In genomic region chr2:152923621-152924020, GRCm38 (mm10) we compare ENCODE assay signal across 21 mouse cellular contexts. TPM values are rescaled to one million over a fixed set of nuclear protein-coding genes. Genes with fewer than 3 reads are reported as not detected.
DNase-seq lines count a peak whose midpoint lies in the region; ATAC-seq and TF ChIP-seq lines count a peak whose summit lies in the region.
"Had no signal": no experiment of that assay in that cellular context is flagged by ENCODE, and none has a peak within 500 bp of the region (broad histone marks: within the 10 kb centered on the region; RNA-seq: fewer than 3 reads in every experiment).

No protein-coding gene starts in this region.

- H3K27me3 ChIP-seq in midbrain, embryonic 10.5 days (ENCODE audit: low read depth, poor library complexity, severe bottlenecking), result peaks cover 5% of the 10 kb centered on the region; the same call in 1 of the 2 replicates
- H3K27me3 ChIP-seq in midbrain, embryonic 14.5 days (ENCODE audit: control insufficient read depth, insufficient read depth, low read length), result no peaks in the 10 kb centered on the region
- H3K27me3 ChIP-seq in embryonic facial prominence, embryonic 10.5 days (replicated peaks; ENCODE audit: low read depth, poor library complexity, severe bottlenecking), result 0 out of 2 replicates have a peak, but pooled peaks cover 5% of the 10 kb centered on the region
- no peaks in the 10 kb centered on the region for H3K27me3 ChIP-seq in neural tube, embryonic 15.5 days (replicated peaks)
- H3K27me3 ChIP-seq: embryonic facial prominence, embryonic 13.5 days; forebrain, embryonic 15.5 days; hindbrain, embryonic 13.5 days; limb, embryonic 12.5 days; liver, embryonic 15.5 days had no signal

- intact Hi-C loops in gastrocnemius, adult 2 months (cut with DNase I), result no loop called here
- intact Hi-C loops in gastrocnemius, postnatal 36 days (cut with DNase I), result no loop called here

- H3K9me3 ChIP-seq in midbrain, embryonic 10.5 days (replicated peaks), result no peaks in the 10 kb centered on the region
- no peaks in the 10 kb centered on the region for H3K9me3 ChIP-seq in midbrain, embryonic 14.5 days (ENCODE audit: control insufficient read depth, low read length)
- no peaks in the 10 kb centered on the region for H3K9me3 ChIP-seq in embryonic facial prominence, embryonic 10.5 days
- H3K9me3 ChIP-seq in neural tube, embryonic 15.5 days (replicated peaks), result no peaks in the 10 kb centered on the region
- H3K9me3 ChIP-seq: embryonic facial prominence, embryonic 13.5 days; forebrain, embryonic 15.5 days; heart, embryonic 13.5 days; hindbrain, embryonic 13.5 days; limb, embryonic 12.5 days; liver, embryonic 15.5 days had no signal

- H3K4me3 ChIP-seq in gastrocnemius, adult 2 months, result no peak overlapping the region
- H3K4me3 ChIP-seq in midbrain, embryonic 10.5 days, result no peak overlapping the region
- no peak overlapping the region for H3K4me3 ChIP-seq in midbrain, embryonic 14.5 days (replicated peaks; ENCODE audit: low read depth, low read length)
- no peak overlapping the region for H3K4me3 ChIP-seq in embryonic facial prominence, embryonic 10.5 days
- H3K4me3 ChIP-seq in neural tube, embryonic 15.5 days (replicated peaks), result no peak overlapping the region
- H3K4me3 ChIP-seq: embryonic facial prominence, embryonic 13.5 days; forebrain, embryonic 15.5 days; heart, embryonic 13.5 days; hindbrain, embryonic 13.5 days; limb, embryonic 12.5 days; liver, embryonic 15.5 days had no signal

- no peak for DNase-seq in gastrocnemius, adult 2 months
- no peak for DNase-seq in gastrocnemius, postnatal 36 days
- no peak for DNase-seq in midbrain, embryonic 10.5 days (ENCODE audit: low spot score)
- DNase-seq in midbrain, embryonic 14.5 days, result no peak
- no peak for DNase-seq in embryonic facial prominence, embryonic 10.5 days (ENCODE audit: low spot score)
- DNase-seq in neural tube, embryonic 10.5 days (ENCODE audit: extremely low spot score, low spot score), result no peak
- DNase-seq in layer of hippocampus, adult 18-20 months (ENCODE audit: low spot score in 2 of 2), result no peak
- DNase-seq: adrenal gland, postnatal 10 days; kidney, adult 8-10 months; layer of hippocampus, adult 9-11 months; thymus, postnatal 14 days had no signal

- H3K4me1 ChIP-seq in midbrain, embryonic 10.5 days, result peaks cover 51% of the 10 kb centered on the region
- H3K4me1 ChIP-seq in midbrain, embryonic 14.5 days (ENCODE audit: control insufficient read depth, insufficient read depth, low read length), result 0 out of 2 replicates have a peak, but pooled peaks cover 1% of the 10 kb centered on the region
- peaks cover 73% of the 10 kb centered on the region for H3K4me1 ChIP-seq in embryonic facial prominence, embryonic 10.5 days
- no peaks in the 10 kb centered on the region for H3K4me1 ChIP-seq in neural tube, embryonic 15.5 days
- H3K4me1 ChIP-seq: liver, embryonic 15.5 days had no signal

- 72% methylated on average over 3 of the region's 3 CpGs for WGBS in midbrain, embryonic 10.5 days
- 66% methylated on average over 3 of the region's 3 CpGs for WGBS in midbrain, embryonic 14.5 days
- 69% methylated on average over 3 of the region's 3 CpGs for WGBS in embryonic facial prominence, embryonic 10.5 days
- 81% methylated on average over 3 of the region's 3 CpGs for WGBS in neural tube, embryonic 15.5 days

- peak overlapping the region; percentile 86 for H3K27ac ChIP-seq in gastrocnemius, adult 2 months
- peak overlapping the region; percentile 60 for H3K27ac ChIP-seq in midbrain, embryonic 10.5 days (replicated peaks)
- no peak overlapping the region for H3K27ac ChIP-seq in midbrain, embryonic 14.5 days (replicated peaks; ENCODE audit: low read depth, low read length)
- peak overlapping the region; percentile 90 for H3K27ac ChIP-seq in embryonic facial prominence, embryonic 10.5 days (replicated peaks)
- no peak overlapping the region for H3K27ac ChIP-seq in neural tube, embryonic 15.5 days (replicated peaks)
- H3K27ac ChIP-seq: embryonic facial prominence, embryonic 13.5 days; forebrain, embryonic 15.5 days; heart, embryonic 13.5 days; hindbrain, embryonic 13.5 days; limb, embryonic 12.5 days; liver, embryonic 15.5 days had no signal

- no peak for ATAC-seq in midbrain, embryonic 14.5 days (ENCODE audit: low FRiP score, low TSS enrichment)
- no peak for ATAC-seq in neural tube, embryonic 15.5 days (ENCODE audit: low FRiP score)
- ATAC-seq: forebrain, embryonic 15.5 days had no signal

- H3K36me3 ChIP-seq in midbrain, embryonic 10.5 days, result no peaks in the 10 kb centered on the region
- no peaks in the 10 kb centered on the region for H3K36me3 ChIP-seq in midbrain, embryonic 14.5 days (ENCODE audit: control insufficient read depth, insufficient read depth, low read length)
- H3K36me3 ChIP-seq in embryonic facial prominence, embryonic 10.5 days (replicated peaks), result no peaks in the 10 kb centered on the region
- H3K36me3 ChIP-seq in neural tube, embryonic 15.5 days, result no peaks in the 10 kb centered on the region
- H3K36me3 ChIP-seq: embryonic facial prominence, embryonic 13.5 days; forebrain, embryonic 15.5 days; heart, embryonic 13.5 days; hindbrain, embryonic 13.5 days; limb, embryonic 12.5 days; liver, embryonic 15.5 days had no signal

- TF ChIP-seq CTCF in gastrocnemius, adult 2 months (IDR thresholded peaks at IDR 0.05), result no peak

- H3K9ac ChIP-seq in midbrain, embryonic 14.5 days (replicated peaks; ENCODE audit: low read length), result no peak overlapping the region
- H3K9ac ChIP-seq in neural tube, embryonic 15.5 days (replicated peaks), result no peak overlapping the region
- H3K9ac ChIP-seq: embryonic facial prominence, embryonic 13.5 days; forebrain, embryonic 15.5 days; heart, embryonic 13.5 days; hindbrain, embryonic 13.5 days; limb, embryonic 12.5 days; liver, embryonic 15.5 days had no signal

- no peak overlapping the region for H3K4me2 ChIP-seq in midbrain, embryonic 14.5 days (ENCODE audit: low read length)
- H3K4me2 ChIP-seq in neural tube, embryonic 15.5 days, result no peak overlapping the region
- H3K4me2 ChIP-seq: embryonic facial prominence, embryonic 13.5 days; forebrain, embryonic 15.5 days; heart, embryonic 13.5 days; hindbrain, embryonic 13.5 days; limb, embryonic 12.5 days; liver, embryonic 15.5 days; midbrain, embryonic 11.5 days had no signal

RNA-seq across cellular contexts. Expression of gene Foxs1, which starts 9.4 kb away (rescaled TPM):
- 1 to 10 TPM; 1.4 to 1.7 TPM for total RNA-seq in gastrocnemius, adult 2 months (2021)
- total RNA-seq in gastrocnemius, postnatal 36 days (2021), result 1 to 10 TPM; 1.5 to 2.2 TPM
- polyA plus RNA-seq in midbrain, embryonic 10.5 days (2016; fragmentation: Nextera tagmentation; extraction: Ambion mirVana), result 0.58 and 1.5 TPM in 2 replicates
- 2.8 and 4.7 TPM in 2 replicates for polyA plus RNA-seq in midbrain, embryonic 14.5 days (2014; fragmentation: Nextera tagmentation; extraction: Ambion mirVana)
- polyA plus RNA-seq in embryonic facial prominence, embryonic 10.5 days (2016; fragmentation: Nextera tagmentation; extraction: Ambion mirVana), result 0.45 and 0.72 TPM in 2 replicates
- 4.0 and 4.3 TPM in 2 replicates for polyA plus RNA-seq in neural tube, embryonic 15.5 days (2015; fragmentation: Nextera tagmentation; extraction: Ambion mirVana)
- under 1 TPM; 0.58 to 0.89 TPM for total RNA-seq in layer of hippocampus, adult 18-20 months (2021)
- polyA plus RNA-seq: limb, embryonic 12.5 days had no signal

RNA-seq across cellular contexts. Expression of gene Mylk2, which starts 12.5 kb away (rescaled TPM):
- 100 to 1,000 TPM; 445 to 720 TPM for total RNA-seq in gastrocnemius, adult 2 months (2021)
- 100 to 1,000 TPM; 443 to 553 TPM for total RNA-seq in gastrocnemius, postnatal 36 days (2021)
- polyA plus RNA-seq in midbrain, embryonic 10.5 days (2016; fragmentation: Nextera tagmentation; extraction: Ambion mirVana), result 0.06 and 0.07 TPM in 2 replicates
- not detected in 2 replicates for polyA plus RNA-seq in midbrain, embryonic 14.5 days (2014; fragmentation: Nextera tagmentation; extraction: Ambion mirVana)
- 0.05 TPM in 1 of 2 replicates, not detected in the other for polyA plus RNA-seq in embryonic facial prominence, embryonic 10.5 days (2016; fragmentation: Nextera tagmentation; extraction: Ambion mirVana)
- 0.08 and 0.29 TPM in 2 replicates for polyA plus RNA-seq in neural tube, embryonic 15.5 days (2015; fragmentation: Nextera tagmentation; extraction: Ambion mirVana)
- total RNA-seq in layer of hippocampus, adult 18-20 months (2021), result not detected
- polyA plus RNA-seq: embryonic facial prominence, embryonic 13.5 days; forebrain, embryonic 15.5 days; hindbrain, embryonic 13.5 days; limb, embryonic 12.5 days; midbrain, embryonic 11.5 days; stomach, embryonic 14.5 days had no signal

RNA-seq across cellular contexts. Expression of gene Dusp15, which starts 27.9 kb away (rescaled TPM):
- under 1 TPM; 0.45 to 0.61 TPM for total RNA-seq in gastrocnemius, adult 2 months (2021)
- total RNA-seq in gastrocnemius, postnatal 36 days (2021), result 1 to 10 TPM in 1 of 2 experiments, under 1 TPM in 1; 0.20 to 1.1 TPM
- polyA plus RNA-seq in midbrain, embryonic 10.5 days (2016; fragmentation: Nextera tagmentation; extraction: Ambion mirVana), result 0.60 and 1.3 TPM in 2 replicates
- polyA plus RNA-seq in midbrain, embryonic 14.5 days (2014; fragmentation: Nextera tagmentation; extraction: Ambion mirVana), result 7.3 and 16.7 TPM in 2 replicates
- polyA plus RNA-seq in embryonic facial prominence, embryonic 10.5 days (2016; fragmentation: Nextera tagmentation; extraction: Ambion mirVana), result 0.34 and 0.95 TPM in 2 replicates
- polyA plus RNA-seq in neural tube, embryonic 15.5 days (2015; fragmentation: Nextera tagmentation; extraction: Ambion mirVana), result 10.5 and 13.5 TPM in 2 replicates
- total RNA-seq in layer of hippocampus, adult 18-20 months (2021), result 10 to 100 TPM in 1 of 2 experiments, 1 to 10 TPM in 1; 10.0 to 10.8 TPM
- polyA plus RNA-seq: liver, embryonic 15.5 days had no signal

RNA-seq across cellular contexts. Expression of gene Ttll9, which starts 38.7 kb away (rescaled TPM):
- not detected for total RNA-seq in gastrocnemius, adult 2 months (2021)
- total RNA-seq in gastrocnemius, postnatal 36 days (2021), result not detected
- 1.3 and 1.4 TPM in 2 replicates for polyA plus RNA-seq in midbrain, embryonic 10.5 days (2016; fragmentation: Nextera tagmentation; extraction: Ambion mirVana)
- polyA plus RNA-seq in midbrain, embryonic 14.5 days (2014; fragmentation: Nextera tagmentation; extraction: Ambion mirVana), result 5.3 and 7.1 TPM in 2 replicates
- polyA plus RNA-seq in embryonic facial prominence, embryonic 10.5 days (2016; fragmentation: Nextera tagmentation; extraction: Ambion mirVana), result 1.3 and 1.8 TPM in 2 replicates
- 8.1 and 8.7 TPM in 2 replicates for polyA plus RNA-seq in neural tube, embryonic 15.5 days (2015; fragmentation: Nextera tagmentation; extraction: Ambion mirVana)
- total RNA-seq in layer of hippocampus, adult 18-20 months (2021), result 1 to 10 TPM in 1 of 2 experiments, under 1 TPM in 1; 0.94 to 1.3 TPM
- total RNA-seq: gastrocnemius, adult 8-10 months had no signal

Comparison
In these comparisons a context has a peak if more than half of its experiments do, and no peak if none do; other contexts are left out.
1. H3K27ac ChIP-seq: peak in gastrocnemius, adult 2 months (single experiment), midbrain, embryonic 10.5 days (single experiment) and embryonic facial prominence, embryonic 10.5 days (single experiment); none in midbrain, embryonic 14.5 days (single experiment) and neural tube, embryonic 15.5 days (single experiment).